Mouse (Mus musculus) small intestine, adult 2 months (tissue): Measurements from ENCODE around the gene Snd1.

Experiments
- CTCF ChIP-seq: fragments of 200-500 bp; IDR thresholded peaks from 2 replicates; pipeline ENCODE4 v1.5.1; 2012; ENCODE audit warnings: low read depth, mild to moderate bottlenecking, control low read depth, inconsistent platforms, low read length, moderate library complexity, mixed read lengths; ENCODE audit not compliant: insufficient replicate concordance, insufficient read length; ENCODE audit errors: extremely low read depth
- POLR2A ChIP-seq: fragments of 200-500 bp; IDR thresholded peaks from 2 replicates; pipeline ENCODE4 v1.6.1; 2012; ENCODE audit warnings: low read depth, mild to moderate bottlenecking, control low read depth, inconsistent platforms, low read length, moderate library complexity

DNA sequence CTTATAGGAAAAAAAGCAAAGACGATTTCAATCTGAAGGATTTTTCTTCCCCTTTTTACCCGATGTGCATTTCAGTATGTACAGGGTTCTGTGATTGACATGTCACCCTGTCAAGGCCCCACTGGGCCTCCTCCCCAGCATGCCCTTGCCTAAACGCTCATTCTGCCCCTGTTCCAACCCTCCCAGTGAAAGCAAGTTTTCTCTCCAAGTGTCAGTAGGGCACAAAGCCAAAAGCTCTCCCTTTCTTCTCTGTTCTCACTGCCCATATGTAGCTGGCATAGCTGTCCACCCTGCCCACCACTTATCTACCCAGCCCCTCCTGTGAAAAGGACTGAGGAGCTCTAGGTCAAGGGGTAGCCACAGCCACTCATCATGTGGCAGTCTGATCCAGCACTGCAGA lies 374.4 kb downstream of the Snd1 start:
- TF ChIP-seq CTCF (no peak), POLR2A (no peak)
